Mouse (Mus musculus) kidney, adult 11 months (tissue): Measurements from ENCODE around the gene Kif18b.

Experiments
- DNase-seq: peaks from one replicate; pipeline ENCODE4 v3.0.0; 2022

Gene Kif18b

DNA sequence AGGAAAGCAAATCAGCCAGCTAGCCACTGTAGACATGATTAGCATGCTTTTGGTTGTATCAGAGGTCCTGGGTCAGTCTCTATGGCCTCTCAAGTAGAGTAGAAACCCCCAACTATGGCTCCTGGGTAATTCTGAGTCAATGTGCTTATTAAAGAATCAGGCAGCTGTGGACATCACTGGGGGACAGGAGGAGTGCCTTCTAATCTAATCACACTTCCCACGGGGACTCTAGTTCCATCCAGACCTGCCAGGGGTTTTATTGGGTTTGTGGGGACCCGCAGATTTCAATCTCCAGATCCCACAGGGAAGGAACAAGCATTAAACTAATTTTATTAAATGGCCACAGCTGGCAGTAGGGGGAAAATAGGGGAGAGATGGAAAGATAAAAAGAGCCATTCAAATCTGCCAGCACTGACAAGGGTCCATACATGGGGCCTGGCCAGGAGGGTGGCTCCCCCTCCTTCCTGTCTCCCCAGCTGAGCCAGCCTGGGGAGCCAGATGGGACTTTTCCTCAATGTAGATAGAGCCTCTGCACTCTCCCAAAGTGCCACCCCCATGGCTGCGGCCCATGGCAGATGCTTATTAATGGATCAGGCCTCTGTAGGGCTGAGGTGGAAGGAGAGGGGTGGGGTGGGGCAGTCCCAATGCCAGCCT, 12.7 kb upstream of the Kif18b start:
- no peak for DNase-seq

DNA sequence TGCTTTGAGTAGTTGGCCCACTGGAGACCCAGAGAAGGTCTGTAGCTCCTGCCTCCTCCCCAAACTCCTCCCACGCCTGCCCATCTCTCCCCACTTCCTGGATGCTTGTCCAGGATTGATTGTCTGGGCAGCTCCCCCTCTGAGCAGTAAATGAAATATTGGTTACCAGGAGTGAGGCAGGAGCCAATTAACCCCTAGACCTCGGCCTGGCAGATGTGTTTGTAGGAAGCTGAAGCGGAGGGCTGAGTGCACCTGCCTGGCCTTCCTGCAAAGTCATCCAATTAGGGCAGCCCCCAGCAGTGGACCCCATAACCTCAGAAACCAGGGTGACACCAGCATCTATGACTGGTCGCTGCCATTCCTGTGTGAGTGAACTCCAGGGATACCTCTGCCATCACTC, 11.3 kb upstream of the Kif18b start:
- DNase-seq: no peak

- DNase-seq: no peak
These were observed 5.7 kb upstream of the Kif18b start for GRCm38 (mm10) chr11:102930672-102931071.

DNA sequence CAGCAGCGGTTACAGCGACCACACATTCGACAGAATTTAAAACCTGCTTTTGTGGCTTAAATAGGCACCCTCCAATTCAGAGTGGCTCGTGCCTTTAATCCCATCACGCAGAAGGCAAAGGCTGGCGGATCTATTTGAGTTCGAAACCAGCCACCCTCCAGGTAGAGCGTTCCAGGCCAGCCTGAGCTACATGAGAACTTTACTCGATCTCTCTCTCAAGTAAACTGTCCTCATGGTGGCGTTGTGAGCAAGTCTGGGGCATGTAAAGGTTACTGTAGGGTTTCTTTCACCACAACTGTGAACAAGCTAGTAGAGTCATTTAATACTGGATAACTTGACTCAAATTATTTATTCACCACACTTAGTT, 410 bp upstream of the Kif18b start:
- no peak for DNase-seq

DNA sequence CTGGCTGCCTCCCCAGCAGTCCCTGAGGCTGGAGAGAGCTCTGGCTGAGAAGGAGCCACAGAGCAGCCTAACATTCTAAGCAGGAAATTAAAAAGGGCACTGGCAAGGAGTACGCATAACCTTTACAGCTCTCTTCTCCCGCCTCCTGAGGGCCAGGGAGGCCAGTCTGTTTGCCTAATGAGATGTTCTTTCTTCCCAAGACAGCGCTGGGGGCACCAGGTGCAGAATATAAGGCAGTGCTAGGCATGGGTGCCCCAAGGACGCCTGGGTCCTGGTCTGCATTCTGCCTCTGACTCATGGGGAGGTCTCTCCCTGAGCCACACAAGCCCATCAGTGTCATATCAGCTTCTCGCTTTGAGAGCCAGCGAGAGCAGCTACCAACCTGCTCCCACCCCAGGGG, 3.4 kb downstream of the Kif18b start:
- DNase-seq: no peak

DNA sequence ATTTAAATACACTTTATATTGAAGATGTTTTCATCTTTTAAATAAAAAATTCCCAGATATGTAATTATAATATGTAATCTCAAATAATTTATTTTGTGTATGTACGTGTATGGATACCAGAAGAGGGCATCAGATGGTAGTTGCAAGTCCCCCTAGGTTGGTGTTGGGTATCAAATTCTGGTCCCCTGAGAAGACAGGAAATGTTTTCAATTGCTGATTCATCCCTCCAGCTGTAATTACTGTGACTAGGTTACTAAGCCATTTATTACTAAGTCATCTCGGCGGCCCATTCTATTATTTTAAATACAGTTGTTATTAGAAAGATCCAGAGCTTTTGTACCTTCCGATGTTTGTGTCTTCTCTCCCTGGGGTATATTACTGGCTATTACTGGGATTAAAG, 6.8 kb downstream of the Kif18b start:
- no peak for DNase-seq

GRCm38 (mm10) chr11:102915380-102915779, 9.5 kb downstream of the Kif18b start:
- DNase-seq: no peak

DNA sequence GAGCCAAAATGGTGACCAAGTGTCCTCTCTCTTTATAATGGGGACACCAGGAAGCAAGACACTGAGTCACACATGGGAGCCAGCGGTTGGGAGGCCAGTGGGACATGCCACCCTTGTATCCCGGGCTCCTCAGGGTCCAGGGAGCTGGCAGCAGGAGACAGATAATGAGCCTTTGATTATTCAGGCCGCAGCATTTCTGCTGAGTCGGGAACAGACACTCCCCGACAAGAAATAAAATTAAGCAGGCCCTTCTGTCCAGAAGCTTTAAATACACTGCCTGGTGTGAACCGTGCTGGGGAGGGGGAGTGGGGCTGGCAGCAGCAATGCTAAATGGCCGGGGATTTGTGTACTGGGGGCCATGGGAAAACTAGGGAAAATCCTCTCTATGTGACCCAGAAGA, 13.5 kb downstream of the Kif18b start:
- DNase-seq: no peak

GRCm38 (mm10) chr11:102903654-102904053, 21.3 kb downstream of the Kif18b start:
- DNase-seq: no peak

DNA sequence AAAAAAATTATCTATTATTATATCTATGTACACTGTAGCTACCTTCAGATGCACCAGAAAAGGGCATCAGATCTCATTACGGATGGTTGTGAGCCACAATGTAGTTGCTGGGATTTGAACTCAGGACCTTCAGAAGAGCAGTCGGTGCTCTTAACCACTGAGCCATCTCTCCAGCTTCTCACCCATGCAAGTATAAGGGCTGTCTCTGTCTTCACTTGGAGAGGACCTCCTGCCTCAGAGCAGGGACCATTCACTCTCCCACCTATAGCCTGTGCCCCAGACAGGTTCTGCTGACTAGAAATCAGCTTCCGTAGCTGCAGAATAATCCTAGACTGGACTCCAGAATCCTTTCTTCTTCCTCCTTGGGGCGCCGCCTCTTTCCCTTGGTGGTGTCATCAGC, 22.8 kb downstream of the Kif18b start:
- DNase-seq: no peak

DNA sequence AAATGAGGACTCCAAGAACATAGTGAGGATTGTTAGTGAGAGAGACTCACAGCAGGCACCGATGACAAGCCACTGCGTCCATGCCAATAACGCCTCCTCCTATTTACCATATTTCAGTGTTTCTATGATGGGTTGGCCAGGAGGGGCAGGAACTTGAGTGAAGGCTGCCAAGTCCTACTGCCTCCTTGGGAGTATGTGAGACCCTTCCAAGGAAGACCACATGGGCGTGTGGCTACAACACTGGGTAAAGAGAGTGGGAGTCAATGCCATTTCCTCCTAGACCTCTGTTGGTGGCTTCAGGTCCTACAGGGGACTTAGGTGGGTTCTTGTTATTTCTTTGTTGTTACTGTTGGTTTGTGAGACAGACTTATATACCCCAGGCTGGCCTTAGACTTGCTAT, 23.7 kb downstream of the Kif18b start:
- DNase-seq: no peak

DNA sequence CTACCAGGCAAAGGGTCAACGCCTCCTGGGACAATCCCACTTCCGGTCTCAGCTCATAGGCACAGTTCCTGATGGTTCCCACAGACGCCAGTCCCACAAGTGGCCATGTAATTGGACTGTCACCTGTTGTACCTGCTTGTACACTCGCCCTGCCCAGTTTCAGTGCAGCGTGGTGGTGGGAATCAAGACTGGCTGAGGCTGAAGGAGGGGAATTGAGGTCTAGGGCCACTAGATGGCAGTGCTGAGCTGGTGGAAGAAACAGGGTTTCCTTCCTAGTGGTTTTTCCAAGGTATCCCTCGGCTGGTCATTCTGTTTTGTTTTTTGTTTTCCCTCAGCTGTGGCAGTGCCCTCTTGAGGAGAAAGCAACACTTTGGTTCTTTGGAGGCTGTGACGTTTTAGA, 24.2 kb downstream of the Kif18b start, which contains the start of gene Gfap:
Gene Gfap, minus strand, starts transcription at position 150 of the 400 bp plus-strand sequence.
- DNase-seq: peak; percentile 49

DNA sequence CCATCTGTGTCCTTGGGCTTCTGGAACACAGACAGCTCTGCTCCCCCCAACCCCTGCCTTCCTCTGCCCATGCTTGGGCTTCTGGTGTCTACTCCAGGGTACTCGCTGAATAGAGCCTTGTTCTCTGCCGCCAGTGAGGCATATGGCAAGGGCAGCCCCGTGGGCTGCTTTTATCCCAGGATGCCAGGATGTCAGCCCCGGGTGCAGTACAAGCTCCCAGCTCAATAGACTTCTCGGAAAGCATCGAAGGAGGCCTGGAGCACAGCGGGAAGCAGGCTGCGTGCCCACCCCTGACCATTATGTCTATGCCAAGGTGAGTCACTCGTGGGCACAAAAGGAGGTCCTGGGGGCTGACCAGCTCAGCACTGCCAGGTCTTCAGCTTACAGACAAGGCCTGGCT, 26.5 kb downstream of the Kif18b start:
- DNase-seq: no peak

GRCm38 (mm10) chr11:102896641-102897040, 28.3 kb downstream of the Kif18b start:
- no peak for DNase-seq

GRCm38 (mm10) chr11:102895779-102896178, 29.1 kb downstream of the Kif18b start:
- no peak for DNase-seq

- DNase-seq: no peak
These were observed 30.2 kb downstream of the Kif18b start for GRCm38 (mm10) chr11:102894716-102895115.

- peak; percentile 83 for DNase-seq
These were observed 31.8 kb downstream of the Kif18b start for GRCm38 (mm10) chr11:102893015-102893651.

DNA sequence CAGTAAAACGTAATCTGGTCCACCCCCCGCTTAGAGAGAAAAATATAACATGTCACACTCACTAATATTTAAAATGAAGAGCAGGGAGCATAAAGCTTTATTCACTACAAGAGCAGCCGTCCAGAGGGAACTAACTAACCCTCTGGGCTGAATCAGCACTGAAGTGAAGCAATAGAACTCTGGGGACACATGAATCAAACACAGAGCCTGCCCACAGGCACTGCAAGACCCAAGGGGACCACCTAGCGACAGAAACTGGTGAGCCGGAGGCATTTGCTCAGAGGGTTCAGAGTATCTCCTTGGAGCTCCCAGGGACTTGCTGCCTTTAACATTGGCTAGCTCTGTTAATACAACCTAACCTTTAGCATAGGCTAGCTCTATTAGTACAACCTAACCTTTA, 34.8 kb downstream of the Kif18b start:
- no peak for DNase-seq

- DNase-seq: no peak
These were observed 36.8 kb downstream of the Kif18b start for GRCm38 (mm10) chr11:102888135-102888534.

- DNase-seq: no peak
These were observed 37.5 kb downstream of the Kif18b start for GRCm38 (mm10) chr11:102887433-102887832.

DNA sequence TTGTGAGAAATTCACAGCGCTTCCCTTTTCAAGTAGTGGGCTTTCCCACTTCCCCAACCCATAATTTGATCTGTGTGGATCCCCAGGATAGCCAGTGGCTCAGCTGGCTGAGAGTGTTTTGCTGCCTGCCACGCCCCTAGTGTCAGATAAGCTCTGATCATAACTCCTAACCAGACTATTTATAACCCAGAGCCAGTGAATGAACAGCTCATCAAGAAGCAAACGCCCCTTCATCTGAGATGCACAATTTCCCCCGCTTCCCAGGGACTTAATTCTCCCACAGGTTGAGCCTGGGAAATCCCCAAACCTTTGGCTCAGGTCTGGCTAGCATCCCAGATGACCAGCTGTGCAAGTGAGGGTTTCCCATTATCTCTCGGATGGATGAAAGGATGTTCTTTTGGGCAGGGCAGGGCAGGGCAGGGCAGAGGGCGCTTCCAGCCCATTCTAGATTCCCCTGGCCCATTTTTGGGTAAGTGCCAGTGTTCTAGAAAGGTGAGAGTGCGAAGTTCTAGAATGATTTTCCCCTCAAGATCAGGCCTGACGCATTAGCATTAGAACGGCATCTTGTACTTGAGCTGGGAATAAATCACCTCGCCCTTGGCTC, 40.2 kb downstream of the Kif18b start, which contains the start of gene Fam187a:
Gene Fam187a, plus strand, starts transcription at position 554 of the 604 bp plus-strand sequence.
- no peak for DNase-seq

GRCm38 (mm10) chr11:102881314-102882198, 43.4 kb downstream of the Kif18b start:
- peak; percentile 5 for DNase-seq

GRCm38 (mm10) chr11:102880585-102881313, 44.2 kb downstream of the Kif18b start, which contains the start of the genes Eftud2 and Ccdc103:
Eftud2 (minus strand) TSS chr11:102880985.
Ccdc103 (plus strand) TSS chr11:102881204.
- DNase-seq: peak; percentile 91
